Mouse (Mus musculus) adrenal gland, postnatal 36 days (tissue): ENCODE measurements around the gene A330070K13Rik. TPM values are rescaled to one million over a fixed set of nuclear protein-coding genes. Genes with fewer than 3 reads are reported as not detected.

Source experiments
- DNase-seq, 2 experiments: peaks; one replicate each; pipeline ENCODE4 v3.0.0; 2021; ENCODE audit warnings: mixed read lengths in 1 of 2
- total RNA-seq, 2 experiments: library from RNA; stranded (reverse); gene quantifications; 2 replicates each; pipeline ENCODE4 v1.2.3; 2021

The A330070K13Rik gene
- total RNA-seq, 2 experiments from 2014 or later = not detected

- DNase-seq = no peak
Measured at GRCm38 (mm10) chr5:130330801-130331200, 53.6 kb downstream of the A330070K13Rik start.

GRCm38 (mm10) chr5:130329889-130330288 lies 54.5 kb downstream of the A330070K13Rik start:
- no peak for DNase-seq

Other genes starting within 250 kb of the A330070K13Rik start
- 10 to 100 TPM in 1 of 2 experiments, 1 to 10 TPM in 1; 8.6 to 14.6 TPM for gene Kctd7, start 239.8 kb downstream of the A330070K13Rik start, total RNA-seq
- gene Rabgef1, start 212.8 kb downstream of the A330070K13Rik start, total RNA-seq = 10 to 100 TPM; 39.3 to 47.9 TPM
- gene Tmem248, start 167.6 kb downstream of the A330070K13Rik start, total RNA-seq = 10 to 100 TPM; 68.0 to 74.2 TPM
- gene Sbds, start 129.1 kb downstream of the A330070K13Rik start, total RNA-seq = 100 to 1,000 TPM; 109 TPM
- gene Tyw1, start 129.0 kb downstream of the A330070K13Rik start, total RNA-seq = 10 to 100 TPM; 28.1 to 32.3 TPM
- gene Caln1, start 15.2 kb downstream of the A330070K13Rik start, total RNA-seq = 10 to 100 TPM; 35.2 to 55.2 TPM